Mouse (Mus musculus) monocyte, adult 59 days (primary cell): ENCODE results near the gene Foxm1. TPM values are rescaled to one million over a fixed set of nuclear protein-coding genes. Genes with fewer than 3 reads are reported as not detected.

ENCODE experiments used
- total RNA-seq, 2 experiments: library from RNA; stranded (reverse); gene quantifications; one replicate each; pipeline ENCODE4 v1.2.4; 2023

Gene Foxm1
- total RNA-seq: 1 to 10 TPM; 4.0 to 6.1 TPM

DNA sequence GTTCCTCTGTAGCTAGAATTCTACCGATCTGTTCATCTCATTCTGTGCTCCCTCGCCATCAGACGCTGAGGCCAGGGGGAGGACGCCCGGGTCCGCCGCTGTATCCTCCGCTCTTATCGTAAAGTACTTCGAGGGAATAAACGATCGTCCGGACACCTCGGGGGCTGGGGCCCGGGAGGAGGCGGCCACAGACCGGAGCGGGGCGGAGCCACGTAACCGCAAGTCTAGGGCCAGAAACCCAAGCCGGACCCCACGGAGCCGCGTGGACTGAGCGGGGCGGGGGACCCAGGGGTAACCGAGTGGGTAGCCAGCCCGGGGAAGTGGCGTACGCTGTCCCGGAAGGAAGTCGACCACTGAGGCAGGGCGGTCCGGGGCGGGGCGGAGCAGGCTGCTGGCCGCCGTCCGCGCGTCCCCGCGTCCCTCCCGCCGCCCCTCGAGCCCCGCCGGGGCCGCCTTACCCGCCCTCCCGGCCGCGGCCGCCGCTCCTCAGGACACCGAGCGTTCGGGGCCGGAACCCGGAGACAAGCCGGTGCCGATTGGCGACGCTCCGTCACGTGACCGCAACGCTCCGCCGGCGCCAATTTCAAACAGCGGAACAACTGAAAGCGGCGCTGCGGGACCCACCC lies at the start of gene Foxm1, which contains the start of gene Rhno1:
Foxm1 (plus strand) TSS at position 587 of the 626 bp plus-strand sequence.
Rhno1 (minus strand) TSS at position 531 of the 626 bp plus-strand sequence.

DNA sequence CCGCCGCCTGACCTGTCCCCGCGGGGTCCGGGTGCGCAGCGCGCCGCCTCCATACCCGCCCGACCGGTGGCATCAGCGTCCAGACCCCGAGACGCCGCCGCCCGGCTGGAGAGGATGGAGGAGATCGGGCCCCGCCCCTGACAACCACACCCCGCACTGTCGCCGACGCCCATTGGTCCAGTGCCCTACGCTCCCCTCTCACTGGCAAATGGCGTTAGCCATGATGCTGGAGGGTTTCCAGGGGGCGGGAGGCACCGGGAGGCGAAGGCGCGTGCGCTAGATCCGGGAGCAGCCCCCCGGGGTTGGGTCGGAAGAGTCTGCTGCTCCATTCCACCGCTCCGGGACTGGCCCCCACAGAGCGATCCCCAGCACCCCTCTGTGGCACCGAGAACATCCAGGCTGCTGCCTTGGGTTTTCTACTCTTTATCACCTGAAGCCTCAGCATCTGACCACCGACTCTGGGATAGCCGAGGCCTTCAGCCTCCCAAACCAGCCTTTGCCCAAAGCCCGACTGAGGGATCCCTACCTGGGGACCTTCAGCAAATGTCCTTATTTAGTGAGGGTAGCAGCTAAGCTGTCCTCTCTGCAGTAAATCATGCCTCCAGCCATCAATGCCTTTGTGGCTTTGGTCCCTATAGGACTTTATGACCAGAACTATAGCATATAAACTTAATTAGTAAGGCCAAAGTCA lies 6.9 kb upstream of the Foxm1 start, which contains the start of gene Tulp3:
Tulp3 (minus strand) TSS at position 126 of the 691 bp plus-strand sequence.

DNA sequence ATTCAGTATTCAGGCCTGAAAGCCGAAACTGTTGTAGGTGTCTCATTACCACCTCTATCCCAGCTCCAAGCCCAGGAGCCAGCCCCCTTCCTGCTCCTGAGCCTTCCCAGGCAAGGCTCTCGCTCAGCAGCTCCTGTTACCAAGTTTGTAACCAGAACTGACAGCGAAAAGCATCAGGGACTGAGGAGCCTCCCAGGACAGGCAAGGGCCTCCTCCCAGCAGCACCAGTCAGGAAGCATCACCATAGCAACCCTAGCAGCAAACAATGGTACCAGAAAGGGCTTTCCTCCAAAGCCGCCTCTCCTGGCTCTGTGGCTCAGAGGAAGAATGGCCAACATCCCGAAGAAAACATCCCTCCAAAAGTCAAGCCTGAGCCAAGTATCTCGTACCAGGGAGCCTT lies 12.4 kb downstream of the Foxm1 start, which contains the start of the genes Tex52 and Gm44596:
Tex52 (plus strand) TSS at position 265 of the 400 bp plus-strand sequence.
Gm44596 (plus strand) TSS at position 312 of the 400 bp plus-strand sequence.

DNA sequence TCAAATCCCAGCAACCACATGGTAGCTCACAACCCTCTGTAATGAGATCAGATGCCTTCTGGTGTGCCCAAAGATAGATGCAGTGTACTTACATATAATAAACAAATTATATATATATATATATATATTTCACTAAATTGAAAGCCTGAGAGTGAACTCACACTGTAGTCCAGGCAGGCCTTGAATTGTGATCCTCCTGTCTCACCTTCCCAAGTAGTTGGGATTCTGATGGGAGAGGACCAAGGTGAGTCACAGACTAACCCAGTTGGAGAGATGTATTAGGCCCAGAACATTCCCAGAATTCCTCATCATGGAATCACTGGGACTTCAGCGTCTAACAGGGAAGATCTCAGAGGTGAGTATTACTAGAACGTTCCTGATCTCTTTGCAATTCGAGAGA lies 36.2 kb downstream of the Foxm1 start, which contains the start of gene Nrip2:
Nrip2 (plus strand) TSS at position 301 of the 400 bp plus-strand sequence.

DNA sequence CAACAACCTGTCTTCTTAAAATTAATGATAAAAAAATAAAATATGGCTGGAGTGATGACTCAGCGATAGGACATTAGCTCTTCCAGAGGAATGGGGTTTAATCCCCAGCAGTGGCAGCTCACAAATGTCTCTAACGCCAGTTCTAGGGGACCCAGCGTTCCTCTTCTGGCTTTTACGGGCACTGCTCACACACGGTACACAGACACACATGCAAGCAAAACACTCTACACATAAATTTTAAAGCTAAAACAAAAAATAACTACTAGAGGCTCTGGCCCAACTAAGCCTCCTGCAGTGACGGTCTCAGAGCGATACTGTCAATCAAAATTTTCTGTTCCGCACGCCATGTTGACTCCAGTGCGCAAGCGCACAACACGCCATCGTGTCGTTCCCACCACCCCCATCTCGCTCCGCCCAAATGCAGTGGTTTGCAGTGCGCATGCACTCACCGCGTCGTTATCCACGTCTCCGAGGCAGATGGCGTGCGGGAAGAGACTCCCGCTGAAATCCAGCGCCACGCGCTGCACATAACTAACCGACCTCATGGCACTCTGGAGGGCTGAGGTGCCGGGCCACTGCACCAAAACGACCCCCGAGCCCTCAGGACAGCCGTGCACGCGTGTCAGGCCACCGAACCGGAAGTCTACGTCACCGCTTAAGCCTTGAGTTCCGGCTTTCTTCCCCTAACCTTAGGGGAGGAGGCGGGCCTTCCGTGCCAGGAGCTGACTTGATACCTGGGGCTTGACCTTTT lies 61.7 kb downstream of the Foxm1 start, which contains the start of gene Itfg2:
Itfg2 (minus strand) TSS at position 663 of the 751 bp plus-strand sequence.

Other genes with a start within 250 kb of the Foxm1 start
- gene Tspan9, start 219.4 kb upstream of the Foxm1 start, total RNA-seq: 1 to 10 TPM; 6.6 to 7.1 TPM
- gene Tead4, start 62.1 kb upstream of the Foxm1 start, total RNA-seq: not detected
- under 1 TPM; 0.73 to 0.94 TPM for gene Tulp3, start 7.1 kb upstream of the Foxm1 start, total RNA-seq
- gene Rhno1, start 56 bp upstream of the Foxm1 start, total RNA-seq: 10 to 100 TPM; 23.2 to 28.6 TPM
- not detected for gene Tex52, start 12.5 kb downstream of the Foxm1 start, total RNA-seq
- not detected for gene Gm44596, start 12.5 kb downstream of the Foxm1 start, total RNA-seq
- gene Nrip2, start 36.3 kb downstream of the Foxm1 start, total RNA-seq: not detected
- gene Itfg2, start 62.0 kb downstream of the Foxm1 start, total RNA-seq: 10 to 100 TPM; 13.9 to 20.6 TPM
- 10 to 100 TPM; 45.1 to 50.7 TPM for gene Fkbp4, start 75.7 kb downstream of the Foxm1 start, total RNA-seq
- gene Pzp, start 163.8 kb downstream of the Foxm1 start, total RNA-seq: not detected
- not detected for gene A2ml1, start 218.6 kb downstream of the Foxm1 start, total RNA-seq